Mouse (Mus musculus) lung, postnatal 0 days (tissue): Measurements from ENCODE around the gene Gm17018.

Experiments
- CTCF ChIP-seq: IDR thresholded peaks from 2 replicates; pipeline ENCODE4 v1.5.1; 2016; ENCODE audit warnings: antibody characterized with exemption, mild to moderate bottlenecking
- EP300 ChIP-seq: IDR thresholded peaks from 2 replicates; pipeline ENCODE4 v1.6.1; 2016; ENCODE audit warnings: antibody characterized with exemption, mild to moderate bottlenecking, control low read depth

GRCm38 (mm10) chr19:45565925-45566715 lies 5.7 kb downstream of the Gm17018 start:
- TF ChIP-seq CTCF (no peak), EP300 (no peak)
